Mouse (Mus musculus): ENCODE measurements around the gene Apol6.

DNA sequence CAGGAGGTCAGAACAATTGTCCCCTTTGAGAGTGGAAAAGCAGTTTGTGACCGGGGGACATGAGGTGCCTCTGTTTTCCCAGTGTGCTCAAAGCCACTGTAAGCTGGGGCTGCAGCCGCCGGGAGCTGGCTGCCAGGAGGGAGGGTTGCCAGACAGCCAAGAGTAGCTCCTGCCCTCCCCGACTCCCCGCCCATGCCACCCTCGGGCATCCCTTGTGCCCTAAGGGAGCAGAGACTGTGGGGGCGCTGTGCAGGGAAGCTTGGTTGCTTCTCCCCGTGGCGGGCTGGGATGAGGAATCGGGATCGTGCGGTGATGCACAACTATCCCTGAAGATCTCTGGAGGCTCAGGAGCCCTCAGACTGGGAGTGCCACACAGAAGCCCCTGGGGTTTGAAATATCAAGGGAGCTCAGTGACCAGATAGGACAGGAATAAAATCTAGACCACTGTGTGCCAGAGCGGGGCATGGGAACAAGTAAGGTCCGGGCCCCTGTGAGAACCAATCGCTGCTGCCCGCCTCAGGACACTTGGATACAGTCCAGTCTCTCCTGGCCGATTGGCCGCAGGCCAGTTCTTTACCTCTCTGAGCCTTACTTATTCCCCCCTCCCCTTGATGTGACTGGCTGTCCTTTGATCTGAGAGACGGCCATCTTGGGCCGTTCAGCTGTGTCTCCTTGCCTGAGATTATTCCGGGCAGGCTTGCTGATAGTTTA is 45.5 kb upstream of the Apol6 start:
- TF ChIP-seq CTCF (IDR thresholded peaks at IDR 0.05; ENCODE audit: insufficient read depth, low read depth, low read length): no peak
- no peak for TF ChIP-seq POLR2A (IDR thresholded peaks at IDR 0.05; ENCODE audit: insufficient read depth, low read depth, low read length)

Measured in olfactory bulb, adult 2 months (tissue).